Mouse (Mus musculus): ENCODE data around the gene Slc35d2. TPM values are rescaled to one million over a fixed set of nuclear protein-coding genes. Genes with fewer than 3 reads are reported as not detected.

Gene Slc35d2
- polyA plus RNA-seq, 1 experiment from 2014 or later = 3.1 TPM

GRCm38 (mm10) chr13:64088057-64088456 lies 41.1 kb downstream of the Slc35d2 start:
- Histone ChIP-seq H3K4me3 (ENCODE audit: low read depth, low read length) (no peak overlapping the region), H3K36me3 (ENCODE audit: control insufficient read depth, insufficient read depth, low read length) (no peaks in the 10 kb centered on the region), H3K4me1 (replicated peaks; ENCODE audit: control insufficient read depth, insufficient read depth, low read length) (no peaks in the 10 kb centered on the region), H3K4me2 (ENCODE audit: low read depth, low read length, severe bottlenecking) (no peak overlapping the region), H3K9me3 (ENCODE audit: control insufficient read depth, low read length) (no peaks in the 10 kb centered on the region), H3K9ac (ENCODE audit: low read length) (no peak overlapping the region), H3K27ac (ENCODE audit: low read depth, low read length) (no peak overlapping the region), H3K27me3 (ENCODE audit: control insufficient read depth, insufficient read depth, low read length) (no peaks in the 10 kb centered on the region)
- ATAC-seq (replicated peaks; ENCODE audit: low FRiP score) (no peak), DNase-seq (ENCODE audit: low spot score) (no peak)
- WGBS = 86% methylated on average over 7 of the region's 7 CpGs

DNA sequence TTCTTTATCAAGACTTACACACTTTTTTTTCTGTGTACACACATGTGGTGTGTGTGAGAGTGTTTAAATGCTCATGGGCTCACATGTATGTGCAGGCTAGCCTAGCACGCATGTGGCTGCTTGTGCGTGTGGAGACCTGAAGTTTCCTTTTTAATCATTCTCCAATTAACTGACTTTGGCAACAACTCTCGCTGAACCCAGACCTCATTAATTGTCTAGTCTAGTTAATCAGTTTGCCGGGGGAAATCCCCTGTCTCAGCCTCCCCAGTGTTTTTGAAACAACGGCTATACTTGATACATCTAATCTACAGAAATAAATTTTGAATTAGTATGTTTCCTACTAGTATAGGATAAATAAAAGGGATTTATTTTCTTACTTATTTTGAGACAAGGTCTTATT lies 43.1 kb downstream of the Slc35d2 start:
- no peak overlapping the region for H3K27ac ChIP-seq (ENCODE audit: low read depth, low read length)
- no peak overlapping the region for H3K4me3 ChIP-seq (ENCODE audit: low read depth, low read length)
- peaks cover 7% of the 10 kb centered on the region; the same call in 1 of the 2 replicates for H3K4me1 ChIP-seq (replicated peaks; ENCODE audit: control insufficient read depth, insufficient read depth, low read length)
- no peak overlapping the region for H3K4me2 ChIP-seq (ENCODE audit: low read depth, low read length, severe bottlenecking)
- DNase-seq (ENCODE audit: low spot score) (no peak), ATAC-seq (replicated peaks; ENCODE audit: low FRiP score) (no peak)
- WGBS = 89% methylated on average over 5 of the region's 5 CpGs
- H3K9ac ChIP-seq (ENCODE audit: low read length) = no peak overlapping the region
- H3K36me3 ChIP-seq (ENCODE audit: control insufficient read depth, insufficient read depth, low read length) = no peaks in the 10 kb centered on the region
- no peaks in the 10 kb centered on the region for H3K9me3 ChIP-seq (ENCODE audit: control insufficient read depth, low read length)
- H3K27me3 ChIP-seq (ENCODE audit: control insufficient read depth, insufficient read depth, low read length) = no peaks in the 10 kb centered on the region

DNA sequence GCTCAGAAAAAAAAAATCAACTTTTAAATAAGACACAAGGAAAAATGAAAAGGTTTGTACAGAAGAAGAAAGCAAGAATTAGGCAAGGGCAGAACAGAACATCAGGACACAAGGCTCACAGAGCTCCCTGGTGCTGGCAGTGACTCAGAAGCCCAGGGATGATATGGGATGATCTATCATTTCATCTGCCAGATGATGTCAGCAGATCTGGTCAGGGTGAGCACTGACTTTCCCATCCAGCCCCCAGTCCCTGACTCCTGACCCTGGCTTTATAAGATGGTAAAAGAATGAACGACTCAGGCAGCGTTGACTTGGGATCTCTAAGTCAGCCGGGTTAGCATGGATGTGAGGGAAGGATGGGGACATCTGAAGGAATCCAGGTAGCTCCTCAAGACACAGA lies 45.8 kb downstream of the Slc35d2 start:
- Histone ChIP-seq H3K4me2 (ENCODE audit: low read depth, low read length, severe bottlenecking) (no peak overlapping the region), H3K36me3 (ENCODE audit: control insufficient read depth, insufficient read depth, low read length) (no peaks in the 10 kb centered on the region), H3K9me3 (ENCODE audit: control insufficient read depth, low read length) (no peaks in the 10 kb centered on the region), H3K4me1 (replicated peaks; ENCODE audit: control insufficient read depth, insufficient read depth, low read length) (peaks cover 11% of the 10 kb centered on the region; the same call in 1 of the 2 replicates), H3K9ac (ENCODE audit: low read length) (no peak overlapping the region), H3K27ac (ENCODE audit: low read depth, low read length) (no peak overlapping the region), H3K4me3 (ENCODE audit: low read depth, low read length) (no peak overlapping the region), H3K27me3 (ENCODE audit: control insufficient read depth, insufficient read depth, low read length) (no peaks in the 10 kb centered on the region)
- 89% methylated on average over 3 of the region's 3 CpGs for WGBS
- ATAC-seq (replicated peaks; ENCODE audit: low FRiP score) (no peak), DNase-seq (ENCODE audit: low spot score) (no peak)

DNA sequence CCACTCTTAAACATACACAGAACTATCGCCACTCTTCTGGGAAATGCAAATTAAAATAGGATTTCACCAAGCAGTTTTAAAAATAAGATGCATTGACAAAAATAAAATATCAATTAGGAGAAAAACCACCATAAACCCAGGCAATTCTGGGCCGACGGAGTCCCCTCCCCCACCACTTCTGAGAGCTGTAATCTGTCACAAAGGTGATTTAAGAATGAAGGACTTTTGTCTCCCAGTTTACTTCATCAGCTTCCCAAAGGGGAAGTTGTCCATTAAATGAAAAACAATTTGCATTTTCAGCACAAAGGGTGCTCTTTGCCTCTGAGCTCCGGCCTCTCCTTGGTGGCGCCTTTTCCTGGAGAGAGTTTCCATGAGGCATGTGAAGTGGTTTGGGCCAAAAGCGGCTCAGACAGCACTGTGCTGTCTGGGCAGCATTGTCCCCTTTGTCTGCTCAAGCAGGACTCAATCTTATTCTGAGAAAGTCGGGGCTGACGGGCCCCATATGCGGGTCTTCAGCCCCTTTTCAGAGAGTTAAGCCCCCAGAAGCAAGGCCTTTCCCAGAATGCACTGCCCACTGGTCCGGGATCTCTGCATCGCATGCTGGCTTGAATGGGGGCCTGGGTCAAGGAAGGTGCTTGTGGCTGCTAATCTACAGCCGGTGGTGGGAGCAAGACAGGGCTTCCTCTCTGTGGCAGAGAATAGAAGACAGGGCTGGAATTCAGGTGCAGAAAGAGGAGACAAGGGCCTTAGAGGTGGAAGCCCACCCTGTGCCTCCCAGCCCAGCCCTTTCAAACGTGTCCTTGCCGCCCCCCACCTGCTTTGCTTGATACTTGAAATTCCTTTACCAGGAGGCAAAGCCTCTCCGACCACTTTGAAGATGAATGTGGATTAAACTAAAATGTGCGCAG lies 47.9 kb downstream of the Slc35d2 start:
- Histone ChIP-seq H3K9ac (ENCODE audit: low read length) (peak overlapping the region; percentile 42), H3K36me3 (ENCODE audit: control insufficient read depth, insufficient read depth, low read length) (no peaks in the 10 kb centered on the region), H3K4me3 (ENCODE audit: low read depth, low read length) (no peak overlapping the region), H3K27ac (ENCODE audit: low read depth, low read length) (peak overlapping the region; percentile 79), H3K4me1 (replicated peaks; ENCODE audit: control insufficient read depth, insufficient read depth, low read length) (peaks cover 11% of the 10 kb centered on the region; the same call in 1 of the 2 replicates), H3K4me2 (ENCODE audit: low read depth, low read length, severe bottlenecking) (peak overlapping the region; percentile 3; the same call in 1 of the 2 replicates), H3K9me3 (ENCODE audit: control insufficient read depth, low read length) (no peaks in the 10 kb centered on the region), H3K27me3 (ENCODE audit: control insufficient read depth, insufficient read depth, low read length) (no peaks in the 10 kb centered on the region)
- DNase-seq (ENCODE audit: low spot score) = peak; percentile 71
- 18% methylated on average over 16 of the region's 16 CpGs for WGBS
- peak; percentile 88 for ATAC-seq (replicated peaks; ENCODE audit: low FRiP score)

DNA sequence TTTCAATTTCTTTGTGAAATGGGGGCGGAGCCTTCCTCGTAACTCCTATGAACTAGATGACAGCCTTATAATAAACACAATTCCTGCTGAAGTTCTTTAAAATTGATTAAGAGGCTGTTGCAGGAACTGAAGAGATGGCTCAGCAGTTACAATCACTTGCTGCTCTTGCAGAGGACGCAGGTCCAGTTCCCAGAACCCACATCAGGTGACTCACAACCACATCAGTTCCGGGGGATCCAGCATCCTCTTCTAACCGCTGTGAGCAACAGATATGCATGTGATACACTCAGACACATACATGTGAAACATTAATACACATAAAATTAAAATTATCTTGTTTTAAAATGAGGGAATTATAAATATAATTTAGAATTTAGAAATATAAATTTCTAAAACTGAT lies 51.6 kb downstream of the Slc35d2 start:
- no peaks in the 10 kb centered on the region for H3K27me3 ChIP-seq (ENCODE audit: control insufficient read depth, insufficient read depth, low read length)
- 83% methylated on average over 5 of the region's 5 CpGs for WGBS

DNA sequence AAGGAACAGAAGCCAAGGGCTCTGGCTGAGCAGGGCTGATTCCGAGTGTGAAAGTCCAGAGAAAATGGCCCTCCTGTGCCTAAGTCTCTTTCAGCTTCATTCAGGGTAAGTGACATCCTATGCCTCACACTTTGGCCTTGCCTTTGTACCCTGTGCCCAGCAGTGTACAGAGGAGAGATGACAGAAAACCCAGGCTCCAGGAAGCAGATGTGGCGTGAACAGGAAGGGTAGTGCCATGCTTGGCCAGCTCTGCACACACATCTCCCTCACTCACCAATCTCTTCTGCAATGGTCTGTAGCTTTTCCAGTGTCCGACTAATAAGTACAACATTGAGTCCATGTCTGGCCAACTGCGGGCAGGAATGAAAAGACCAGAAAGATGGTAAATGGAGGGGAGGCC lies 53.1 kb downstream of the Slc35d2 start:
- no peak for DNase-seq (ENCODE audit: low spot score)
- Histone ChIP-seq H3K4me1 (replicated peaks; ENCODE audit: control insufficient read depth, insufficient read depth, low read length) (peaks cover 4% of the 10 kb centered on the region; the same call in 1 of the 2 replicates), H3K9me3 (ENCODE audit: control insufficient read depth, low read length) (no peaks in the 10 kb centered on the region), H3K27ac (ENCODE audit: low read depth, low read length) (no peak overlapping the region), H3K36me3 (ENCODE audit: control insufficient read depth, insufficient read depth, low read length) (no peaks in the 10 kb centered on the region), H3K9ac (ENCODE audit: low read length) (no peak overlapping the region), H3K4me2 (ENCODE audit: low read depth, low read length, severe bottlenecking) (no peak overlapping the region), H3K27me3 (ENCODE audit: control insufficient read depth, insufficient read depth, low read length) (no peaks in the 10 kb centered on the region), H3K4me3 (ENCODE audit: low read depth, low read length) (no peak overlapping the region)
- WGBS = 85% methylated on average over 4 of the region's 4 CpGs
- no peak for ATAC-seq (replicated peaks; ENCODE audit: low FRiP score)

More for the DNA sequence above, 51.6 kb downstream of the Slc35d2 start:
- H3K9ac ChIP-seq (ENCODE audit: low read length) = no peak overlapping the region
- no peak overlapping the region for H3K27ac ChIP-seq (ENCODE audit: low read depth, low read length)
- H3K4me3 ChIP-seq (ENCODE audit: low read depth, low read length) = no peak overlapping the region
- H3K36me3 ChIP-seq (ENCODE audit: control insufficient read depth, insufficient read depth, low read length) = no peaks in the 10 kb centered on the region
- peaks cover 11% of the 10 kb centered on the region; the same call in 1 of the 2 replicates for H3K4me1 ChIP-seq (replicated peaks; ENCODE audit: control insufficient read depth, insufficient read depth, low read length)
- ATAC-seq (replicated peaks; ENCODE audit: low FRiP score) (no peak), DNase-seq (ENCODE audit: low spot score) (no peak)
- H3K4me2 ChIP-seq (ENCODE audit: low read depth, low read length, severe bottlenecking) = no peak overlapping the region
- H3K9me3 ChIP-seq (ENCODE audit: control insufficient read depth, low read length) = no peaks in the 10 kb centered on the region

- no peaks in the 10 kb centered on the region for H3K27me3 ChIP-seq (ENCODE audit: control insufficient read depth, insufficient read depth, low read length)
- H3K27ac ChIP-seq (ENCODE audit: low read depth, low read length) = no peak overlapping the region
- ATAC-seq (replicated peaks; ENCODE audit: low FRiP score) (no peak), DNase-seq (ENCODE audit: low spot score) (no peak)
- H3K4me3 ChIP-seq (ENCODE audit: low read depth, low read length) = no peak overlapping the region
- no peak overlapping the region for H3K9ac ChIP-seq (ENCODE audit: low read length)
- H3K4me1 ChIP-seq (replicated peaks; ENCODE audit: control insufficient read depth, insufficient read depth, low read length) = no peaks in the 10 kb centered on the region
- no peaks in the 10 kb centered on the region for H3K9me3 ChIP-seq (ENCODE audit: control insufficient read depth, low read length)
- 72% methylated on average over 3 of the region's 3 CpGs for WGBS
- no peak overlapping the region for H3K4me2 ChIP-seq (ENCODE audit: low read depth, low read length, severe bottlenecking)
- H3K36me3 ChIP-seq (ENCODE audit: control insufficient read depth, insufficient read depth, low read length) = no peaks in the 10 kb centered on the region
Measured at GRCm38 (mm10) chr13:64066653-64067052, 62.5 kb downstream of the Slc35d2 start.

- no peak overlapping the region for H3K4me2 ChIP-seq (ENCODE audit: low read depth, low read length, severe bottlenecking)
- H3K9me3 ChIP-seq (ENCODE audit: control insufficient read depth, low read length) = no peaks in the 10 kb centered on the region
- H3K27me3 ChIP-seq (ENCODE audit: control insufficient read depth, insufficient read depth, low read length) = no peaks in the 10 kb centered on the region
- ATAC-seq (replicated peaks; ENCODE audit: low FRiP score) (no peak), DNase-seq (ENCODE audit: low spot score) (no peak)
- H3K27ac ChIP-seq (ENCODE audit: low read depth, low read length) = no peak overlapping the region
- H3K9ac ChIP-seq (ENCODE audit: low read length) = no peak overlapping the region
- no peaks in the 10 kb centered on the region for H3K36me3 ChIP-seq (ENCODE audit: control insufficient read depth, insufficient read depth, low read length)
- H3K4me3 ChIP-seq (ENCODE audit: low read depth, low read length) = no peak overlapping the region
- H3K4me1 ChIP-seq (replicated peaks; ENCODE audit: control insufficient read depth, insufficient read depth, low read length) = no peaks in the 10 kb centered on the region
Measured at GRCm38 (mm10) chr13:64064276-64064675, 64.9 kb downstream of the Slc35d2 start.
